Mouse (Mus musculus) midbrain, embryonic 10.5 days (tissue): ENCODE data around the gene Sik1. TPM values are rescaled to one million over a fixed set of nuclear protein-coding genes. Genes with fewer than 3 reads are reported as not detected.
A peak's percentile ranks its signal among the peaks of the same experiment; 100 is the strongest.
"Not testable (repeated sequence)": the region's sequence is repeated elsewhere in the genome, so short reads cannot be mapped to it uniquely, and the experiment has no call there.

ENCODE experiments used
- DNase-seq: peaks from one replicate; pipeline ENCODE4 v3.0.0-alpha.2; 2017; ENCODE audit warnings: low spot score
- H3K27ac ChIP-seq: fragments of 300-500 bp; sonication (generic); replicated peaks from 2 replicates; pipeline ENCODE4 v1.5.1; 2016; ENCODE audit warnings: mild to moderate bottlenecking
- H3K27me3 ChIP-seq: fragments of 300-500 bp; sonication (generic); 2 replicates; pipeline ENCODE4 v1.6.1; 2016; ENCODE audit warnings: low read depth, mild to moderate bottlenecking; ENCODE audit not compliant: poor library complexity, severe bottlenecking
- H3K36me3 ChIP-seq: fragments of 300-500 bp; sonication (generic); 2 replicates; pipeline ENCODE4 v1.6.1; 2016; ENCODE audit warnings: mild to moderate bottlenecking, moderate library complexity
- H3K4me1 ChIP-seq: fragments of 300-500 bp; sonication (generic); 2 replicates; pipeline ENCODE4 v1.6.1; 2016
- H3K4me3 ChIP-seq: fragments of 300-500 bp; sonication (generic); 2 replicates; pipeline ENCODE4 v1.5.1; 2016; ENCODE audit warnings: mild to moderate bottlenecking, moderate library complexity
- H3K9me3 ChIP-seq: fragments of 300-500 bp; sonication (generic); replicated peaks from 2 replicates; pipeline ENCODE4 v1.6.1; 2016; ENCODE audit warnings: mild to moderate bottlenecking
- WGBS: fragments of 180-500 bp; shearing (Covaris S2); methylation state at CpG from one replicate; pipeline ENCODE4 v1.1.7; 2016; 5-methylcytosine and 5-hydroxymethylcytosine counted together
- polyA plus RNA-seq: library from polyadenylated mRNA; unstranded; fragments of >200 nt; fragmentation: Nextera tagmentation; extraction: Ambion mirVana; gene quantifications from 2 replicates; pipeline ENCODE4 v1.2.1, GENCODE M21; 2016

Sik1 gene
- polyA plus RNA-seq, 1 experiment from 2014 or later: 9.2 TPM

DNA sequence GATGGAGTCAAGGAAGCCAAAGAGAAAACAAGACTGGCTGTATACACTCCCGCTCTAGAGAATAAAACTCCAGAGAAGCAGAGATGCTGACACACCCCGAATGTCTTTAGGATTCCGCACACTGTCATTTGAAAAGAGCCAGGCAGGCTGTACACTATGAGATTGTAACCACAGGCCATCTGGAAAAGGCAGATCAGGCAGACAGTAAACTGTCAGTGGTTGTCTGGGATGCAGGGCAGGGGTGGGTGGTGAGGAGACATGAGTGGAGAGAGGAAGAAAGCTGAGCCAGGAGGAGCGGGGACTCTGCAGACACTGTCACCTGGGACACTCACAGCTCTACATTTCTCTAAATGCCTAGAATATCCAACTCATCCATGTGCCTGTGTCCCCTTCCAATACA lies 36.3 kb upstream of the Sik1 start:
- H3K9me3 ChIP-seq: no peaks in the 10 kb centered on the region
- H3K4me1 ChIP-seq: peaks cover 24% of the 10 kb centered on the region
- H3K36me3 ChIP-seq: no peaks in the 10 kb centered on the region
- no peaks in the 10 kb centered on the region for H3K27me3 ChIP-seq
- DNase-seq: no peak
- 89% methylated on average over 4 of the region's 4 CpGs for WGBS
- no peak overlapping the region for H3K4me3 ChIP-seq
- H3K27ac ChIP-seq: 0 out of 2 replicates have a peak overlapping the region, but pooled peaks have one; percentile 28

DNA sequence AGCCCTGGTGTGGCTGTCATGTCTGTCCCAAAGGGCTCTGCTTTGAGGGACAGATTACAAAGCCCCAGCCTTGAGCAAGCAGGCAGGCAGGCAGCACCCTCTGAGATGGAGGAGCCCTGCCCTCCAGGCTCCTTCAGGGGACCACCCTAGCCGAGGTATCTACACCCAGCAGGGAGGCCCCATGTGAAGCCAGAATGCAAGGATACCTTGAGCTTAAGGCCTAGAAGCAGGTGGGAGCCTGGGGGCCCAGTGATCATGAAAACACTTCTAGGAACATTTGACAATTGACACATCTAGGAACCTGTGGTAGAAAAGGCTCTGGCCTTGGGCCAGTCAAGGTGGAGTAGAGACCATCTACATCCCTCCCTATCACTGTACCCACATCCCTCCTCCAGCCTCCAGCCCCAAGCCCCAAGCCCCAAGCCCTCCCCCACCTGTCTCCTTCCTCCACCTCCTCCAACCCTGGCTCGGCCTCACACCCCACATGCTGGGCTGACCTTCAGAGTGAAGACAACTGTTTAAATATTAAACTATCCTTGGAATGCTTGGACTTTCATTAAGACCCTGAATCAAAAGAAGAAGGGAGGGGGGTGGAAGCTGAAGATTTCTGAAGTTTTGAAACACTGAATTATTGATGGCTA lies 34.8 kb upstream of the Sik1 start:
- no peak overlapping the region for H3K4me3 ChIP-seq
- H3K9me3 ChIP-seq: no peaks in the 10 kb centered on the region
- 40% methylated on average over 2 of the region's 2 CpGs for WGBS
- DNase-seq: no peak
- H3K4me1 ChIP-seq: peaks cover 24% of the 10 kb centered on the region
- H3K27ac ChIP-seq: peak overlapping the region; percentile 33; the same call in 1 of the 2 replicates
- no peaks in the 10 kb centered on the region for H3K36me3 ChIP-seq
- H3K27me3 ChIP-seq: no peaks in the 10 kb centered on the region

DNA sequence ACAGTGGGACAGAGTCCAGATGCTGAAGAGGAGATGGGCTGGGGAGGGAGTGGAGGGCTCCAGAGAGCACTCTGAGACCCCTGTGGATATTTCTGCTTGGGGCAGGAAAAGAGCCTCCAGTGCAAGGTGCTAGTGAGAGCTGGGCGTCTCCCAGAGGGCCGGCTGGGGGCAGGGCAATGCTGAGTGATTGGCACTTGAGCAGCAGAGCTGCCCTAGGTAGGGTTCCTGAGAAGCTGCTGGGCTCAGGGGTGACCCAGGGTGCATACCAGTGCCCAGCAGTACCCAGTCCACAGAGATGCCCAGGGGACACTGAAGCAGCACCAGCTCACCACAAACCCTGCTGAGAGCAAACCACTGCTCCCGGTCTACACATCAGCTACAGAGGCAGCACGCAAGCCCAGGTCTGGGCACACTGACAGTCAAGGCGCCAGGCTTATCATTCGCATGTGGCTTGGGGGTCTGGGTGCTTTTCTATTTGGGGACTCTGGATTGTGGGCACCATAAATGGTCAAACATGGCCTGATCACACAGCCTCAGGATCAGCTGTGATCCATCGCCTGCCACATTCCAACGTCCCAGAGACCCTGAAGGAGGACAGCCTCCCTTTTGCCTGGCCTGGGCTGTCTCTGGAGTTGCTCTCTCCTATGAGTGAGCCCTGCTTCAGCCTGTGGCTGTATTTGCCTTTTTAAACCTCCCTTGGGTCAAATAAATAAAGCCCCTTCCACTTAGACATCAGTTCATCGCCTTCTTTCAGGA lies 34.0 kb upstream of the Sik1 start:
- Histone ChIP-seq H3K4me1 (peaks cover 24% of the 10 kb centered on the region), H3K27me3 (no peaks in the 10 kb centered on the region), H3K4me3 (no peak overlapping the region), H3K27ac (peak overlapping the region; percentile 33; the same call in 1 of the 2 replicates), H3K9me3 (no peaks in the 10 kb centered on the region), H3K36me3 (no peaks in the 10 kb centered on the region)
- DNase-seq: no peak
- 72% methylated on average over 9 of the region's 9 CpGs for WGBS

DNA sequence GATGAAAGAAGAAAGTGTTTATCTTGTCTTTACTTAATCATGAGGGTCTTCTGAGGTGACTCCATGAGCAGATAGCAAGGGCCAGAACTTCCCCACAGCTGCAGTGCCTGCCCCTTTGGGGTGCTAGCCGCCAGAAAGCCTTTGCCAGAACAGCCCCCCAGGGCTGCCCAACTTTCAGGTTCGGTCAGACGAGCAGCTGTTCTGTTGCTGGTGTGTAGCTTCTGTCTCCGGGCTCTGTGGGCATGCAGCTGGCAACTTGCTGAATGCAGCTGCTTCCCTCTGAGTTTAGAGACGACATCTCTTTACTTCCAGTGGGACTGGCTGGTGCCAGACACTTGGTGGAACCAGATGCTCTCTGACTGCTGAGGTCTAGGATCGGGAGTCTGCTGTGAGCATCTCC lies 32.9 kb upstream of the Sik1 start:
- no peak for DNase-seq
- 72% methylated on average over 6 of the region's 6 CpGs for WGBS
- Histone ChIP-seq H3K4me1 (peaks cover 24% of the 10 kb centered on the region), H3K27me3 (no peaks in the 10 kb centered on the region), H3K4me3 (no peak overlapping the region), H3K36me3 (no peaks in the 10 kb centered on the region), H3K27ac (no peak overlapping the region), H3K9me3 (no peaks in the 10 kb centered on the region)

DNA sequence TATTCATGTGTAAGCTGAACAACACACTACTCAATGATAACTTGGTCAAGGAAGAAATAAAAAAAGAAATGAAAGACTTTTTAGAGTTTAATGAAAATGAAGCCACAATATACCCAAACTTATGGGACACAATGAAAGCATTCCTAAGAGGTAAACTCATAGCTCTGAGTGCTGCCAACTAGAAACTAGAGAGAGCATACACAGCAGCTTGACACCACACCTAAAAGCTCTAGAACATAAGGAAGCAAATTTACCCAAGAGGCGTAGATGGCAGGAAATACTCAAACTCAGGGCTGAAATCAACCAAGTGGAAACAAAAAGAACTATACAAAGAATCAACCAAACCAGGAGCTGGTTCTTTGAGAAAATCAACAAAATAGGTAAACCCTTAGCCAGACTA lies 29.1 kb upstream of the Sik1 start:
- H3K4me1 ChIP-seq: not testable (repeated sequence)
- WGBS: 91% methylated on average over 1 of the region's 1 CpGs

DNA sequence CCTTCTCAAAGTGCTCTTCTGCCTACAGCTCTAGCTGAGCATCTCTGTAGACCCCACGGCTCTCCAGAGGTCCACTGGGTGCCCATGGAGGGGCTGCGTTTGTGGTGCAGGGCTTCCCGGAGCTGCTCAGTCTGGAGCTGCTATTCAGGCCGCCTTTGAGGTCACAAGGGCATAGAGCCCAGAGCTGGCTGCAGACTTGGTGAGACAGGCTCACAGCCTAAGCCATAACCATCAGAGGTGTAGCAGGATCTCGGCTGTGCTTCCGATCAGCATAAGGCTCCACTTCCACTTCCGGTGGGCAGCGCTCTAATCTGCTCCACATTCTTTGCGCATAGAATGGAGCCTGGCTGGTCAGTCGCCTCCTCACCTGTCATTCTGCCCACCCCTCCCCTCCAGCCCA lies 23.8 kb upstream of the Sik1 start:
- no peak for DNase-seq
- Histone ChIP-seq H3K27ac (no peak overlapping the region), H3K4me3 (no peak overlapping the region), H3K36me3 (no peaks in the 10 kb centered on the region), H3K27me3 (no peaks in the 10 kb centered on the region), H3K4me1 (peaks cover 22% of the 10 kb centered on the region), H3K9me3 (no peaks in the 10 kb centered on the region)
- 84% methylated on average over 10 of the region's 10 CpGs for WGBS

More for the DNA sequence above, 29.1 kb upstream of the Sik1 start:
- not testable (repeated sequence) for H3K4me3 ChIP-seq, H3K36me3 ChIP-seq, DNase-seq, H3K27ac ChIP-seq, H3K9me3 ChIP-seq, H3K27me3 ChIP-seq

DNA sequence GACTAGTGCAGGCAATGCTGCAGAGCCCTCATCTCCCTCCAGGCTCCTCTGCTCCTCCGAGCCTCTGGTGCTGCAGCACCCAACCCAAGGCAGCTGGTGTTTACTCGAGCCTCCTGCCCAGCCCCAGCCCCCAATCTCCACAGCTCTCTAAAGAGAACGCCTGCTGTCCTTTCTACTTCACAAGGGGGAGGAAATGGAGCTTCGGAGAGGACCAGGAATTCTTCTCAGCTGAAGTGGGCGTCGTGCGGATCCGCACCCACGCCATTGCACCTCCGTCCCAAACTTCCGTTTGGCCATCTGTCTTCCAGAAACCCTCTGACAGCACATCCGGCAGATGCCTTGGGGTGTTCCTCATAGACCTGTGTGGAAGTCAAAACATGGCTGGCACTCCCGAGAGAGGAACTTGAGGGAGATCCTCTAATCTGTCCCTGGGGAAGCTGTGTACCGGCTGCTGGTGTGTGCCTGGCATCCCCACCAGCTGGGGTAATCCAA lies 22.1 kb upstream of the Sik1 start:
- whole genome bisulfite sequencing: 68% methylated on average over 14 of the region's 14 CpGs
- 0 out of 2 replicates have a peak overlapping the region, but pooled peaks have one; percentile 30 for H3K27ac ChIP-seq

DNA sequence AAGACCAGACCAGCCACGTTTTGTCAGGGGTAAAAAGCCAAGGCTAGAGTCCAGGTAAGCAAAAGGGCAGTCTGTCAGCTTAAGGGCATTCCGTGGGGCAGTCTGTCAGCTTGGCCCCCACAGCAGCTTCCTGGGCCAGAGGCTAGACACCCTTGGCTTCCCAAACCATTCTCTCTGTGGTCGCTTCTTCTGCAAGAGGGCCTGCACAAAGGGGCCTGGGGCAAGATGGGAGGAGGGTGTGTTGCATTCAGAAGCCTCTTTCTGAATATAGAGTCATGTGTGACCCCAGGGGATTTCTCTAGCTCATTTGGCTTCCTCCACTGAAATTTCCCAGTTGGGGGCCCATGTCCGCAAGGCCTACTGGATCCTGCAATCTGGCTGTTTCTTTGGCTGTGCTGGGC lies 21.6 kb upstream of the Sik1 start:
- WGBS: 58% methylated on average over 4 of the region's 4 CpGs
- Histone ChIP-seq H3K4me1 (peaks cover 31% of the 10 kb centered on the region), H3K4me3 (no peak overlapping the region)

More for the DNA sequence above, 22.1 kb upstream of the Sik1 start:
- Histone ChIP-seq H3K4me1 (peaks cover 27% of the 10 kb centered on the region), H3K27me3 (no peaks in the 10 kb centered on the region), H3K36me3 (no peaks in the 10 kb centered on the region), H3K4me3 (no peak overlapping the region), H3K9me3 (no peaks in the 10 kb centered on the region)
- no peak for DNase-seq

DNA sequence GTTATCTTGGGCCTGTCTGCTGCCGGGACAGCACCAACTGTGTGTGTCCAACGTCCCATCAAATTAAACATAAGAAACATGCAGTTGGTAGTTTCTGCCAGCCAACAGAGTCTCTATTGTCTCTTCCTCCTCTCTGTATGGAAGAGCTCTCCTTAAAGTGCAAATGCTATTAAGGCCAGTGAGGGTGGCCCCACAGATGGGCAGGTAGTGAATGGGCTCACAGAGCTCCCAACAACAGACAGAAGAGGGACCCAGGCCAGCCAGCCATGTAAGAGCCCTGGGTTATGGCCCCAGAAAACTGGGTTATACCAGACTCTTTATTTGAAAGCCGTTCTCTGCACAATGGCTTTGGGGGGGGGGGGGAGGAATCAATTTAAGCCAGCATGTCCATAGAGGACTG lies 21.2 kb upstream of the Sik1 start:
- no peaks in the 10 kb centered on the region for H3K9me3 ChIP-seq
- no peak overlapping the region for H3K4me3 ChIP-seq
- H3K27ac ChIP-seq: 0 out of 2 replicates have a peak overlapping the region, but pooled peaks have one; percentile 3
- no peaks in the 10 kb centered on the region for H3K27me3 ChIP-seq
- H3K36me3 ChIP-seq: no peaks in the 10 kb centered on the region
- H3K4me1 ChIP-seq: peaks cover 31% of the 10 kb centered on the region
- no peak for DNase-seq
- WGBS: 66% methylated on average over 3 of the region's 3 CpGs

More for the DNA sequence above, 21.6 kb upstream of the Sik1 start:
- Histone ChIP-seq H3K9me3 (no peaks in the 10 kb centered on the region), H3K27me3 (no peaks in the 10 kb centered on the region), H3K36me3 (no peaks in the 10 kb centered on the region), H3K27ac (0 out of 2 replicates have a peak overlapping the region, but pooled peaks have one; percentile 30)
- DNase-seq: no peak

DNA sequence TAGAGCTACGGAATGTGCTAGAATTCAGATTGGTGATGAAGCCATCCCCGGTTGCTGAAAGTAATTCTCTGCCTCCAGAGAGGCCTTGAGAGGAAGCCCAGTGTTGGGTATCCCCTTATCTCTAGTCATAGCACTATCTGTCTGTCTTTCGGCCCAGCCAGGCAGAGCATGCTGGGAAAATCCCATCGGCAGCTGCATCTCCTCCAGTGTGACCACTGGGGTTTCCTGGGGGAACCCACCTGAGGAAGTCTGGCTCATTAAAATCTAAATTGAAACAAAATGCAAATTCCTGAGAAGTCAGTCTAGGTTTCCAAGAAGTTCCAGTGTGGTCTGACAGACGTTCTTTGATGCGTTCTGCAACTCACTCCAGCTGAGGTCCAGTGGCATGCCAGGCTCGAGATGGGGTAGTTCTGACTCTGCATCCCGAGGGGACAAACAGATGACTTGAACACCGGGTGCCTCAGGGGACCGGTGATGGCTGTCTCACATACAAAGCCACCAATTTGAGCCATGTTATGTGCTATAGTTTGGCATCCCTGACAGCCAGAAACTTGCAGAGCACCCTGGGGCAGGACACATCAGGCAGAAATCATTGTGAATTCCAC lies 19.8 kb upstream of the Sik1 start:
- H3K4me1 ChIP-seq: peaks cover 39% of the 10 kb centered on the region
- no peak overlapping the region for H3K27ac ChIP-seq
- no peak for DNase-seq
- no peaks in the 10 kb centered on the region for H3K27me3 ChIP-seq
- 88% methylated on average over 10 of the region's 10 CpGs for WGBS
- no peak overlapping the region for H3K4me3 ChIP-seq
- H3K9me3 ChIP-seq: no peaks in the 10 kb centered on the region
- H3K36me3 ChIP-seq: no peaks in the 10 kb centered on the region

DNA sequence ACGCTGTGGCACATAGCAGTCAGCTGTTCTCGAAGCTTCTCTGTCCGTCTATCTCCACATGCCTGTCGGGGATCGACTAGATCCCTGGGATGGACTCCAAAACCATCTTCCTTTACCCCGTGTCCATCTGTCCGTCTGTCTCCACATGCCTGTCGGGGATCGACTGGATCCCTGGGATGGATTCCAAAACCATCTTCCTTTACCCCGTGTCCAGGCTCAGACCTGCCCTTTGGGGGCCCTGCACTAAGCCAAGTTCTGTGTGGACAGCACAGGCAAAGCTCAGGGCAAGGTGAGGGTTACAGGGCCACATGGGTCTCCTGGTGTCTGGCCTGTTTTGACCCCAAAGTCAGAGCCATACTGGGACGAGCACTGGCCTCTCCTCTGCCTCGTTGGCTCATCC lies 19.1 kb upstream of the Sik1 start:
- Histone ChIP-seq H3K27me3 (no peaks in the 10 kb centered on the region), H3K4me3 (no peak overlapping the region), H3K9me3 (no peaks in the 10 kb centered on the region), H3K4me1 (peaks cover 39% of the 10 kb centered on the region), H3K27ac (peak overlapping the region; percentile 33; the same call in 1 of the 2 replicates), H3K36me3 (no peaks in the 10 kb centered on the region)
- 88% methylated on average over 12 of the region's 12 CpGs for WGBS
- no peak for DNase-seq

DNA sequence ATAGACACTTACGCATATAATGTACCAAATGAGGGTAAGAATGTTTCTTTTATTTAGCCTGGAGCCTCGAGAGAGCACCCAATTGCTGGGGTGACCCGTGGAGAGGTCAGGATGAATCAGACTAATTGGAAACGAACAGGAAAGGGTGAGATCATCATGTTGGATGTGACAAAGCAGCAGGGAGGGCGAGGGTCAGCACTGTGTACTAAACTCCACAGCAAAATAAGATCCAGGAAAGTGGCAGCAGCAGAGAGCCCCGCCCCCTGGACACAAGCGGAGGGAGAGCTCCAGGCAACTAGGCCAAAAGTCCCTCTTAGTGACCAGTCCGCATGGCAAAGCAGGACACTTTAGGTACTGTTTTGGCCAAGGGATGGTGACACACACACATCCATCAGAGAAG lies 18.4 kb upstream of the Sik1 start:
- no peaks in the 10 kb centered on the region for H3K27me3 ChIP-seq
- H3K4me3 ChIP-seq: no peak overlapping the region
- H3K27ac ChIP-seq: peak overlapping the region; percentile 33; the same call in 1 of the 2 replicates
- DNase-seq: no peak
- H3K4me1 ChIP-seq: peaks cover 39% of the 10 kb centered on the region
- no peaks in the 10 kb centered on the region for H3K36me3 ChIP-seq
- no peaks in the 10 kb centered on the region for H3K9me3 ChIP-seq
- 72% methylated on average over 8 of the region's 8 CpGs for WGBS
